ENCODE assay signal across 21 mouse cellular contexts in genomic region chr5:113965659-113966185, GRCm38 (mm10). TPM values are rescaled to one million over a fixed set of nuclear protein-coding genes. Genes with fewer than 3 reads are reported as not detected.
"Had no signal": no experiment of that assay in that cellular context is flagged by ENCODE, and none has a peak within 500 bp of the region (broad histone marks: within the 10 kb centered on the region; RNA-seq: fewer than 3 reads in every experiment).

No protein-coding gene starts in this region.

- DNase-seq: kidney, adult 2 months; kidney, postnatal 25 days; lung, adult 18-20 months; lung, postnatal 10 days; lung, postnatal 36 days; right cerebral cortex, postnatal 14 days; right cerebral cortex, postnatal 4 days; thymus, adult 18-20 months; thymus, postnatal 36 days had no signal

- H3K27ac ChIP-seq: kidney, postnatal 0 days; limb, embryonic 10.5 days; limb, embryonic 13.5 days; liver, embryonic 12.5 days; lung, embryonic 15.5 days; midbrain, embryonic 10.5 days; midbrain, embryonic 13.5 days; neural tube, embryonic 13.5 days had no signal

- H3K4me1 ChIP-seq: limb, embryonic 13.5 days; midbrain, embryonic 13.5 days; neural tube, embryonic 13.5 days had no signal

- H3K4me3 ChIP-seq: limb, embryonic 10.5 days; limb, embryonic 13.5 days; liver, embryonic 12.5 days; liver, embryonic 15.5 days; lung, embryonic 15.5 days; midbrain, embryonic 10.5 days; midbrain, embryonic 13.5 days; myocyte; neural tube, embryonic 13.5 days; stomach, embryonic 15.5 days had no signal

RNA-seq across cellular contexts. Expression of gene Dao, which starts 37.8 kb away (rescaled TPM):
- polyA plus RNA-seq: limb, embryonic 10.5 days; limb, embryonic 13.5 days; liver, embryonic 12.5 days; liver, embryonic 15.5 days; lung, embryonic 15.5 days; midbrain, embryonic 10.5 days; midbrain, embryonic 13.5 days; midbrain, embryonic 16.5 days; myocyte; neural tube, embryonic 13.5 days had no signal
